Mouse (Mus musculus) neural tube, embryonic 10.5 days (tissue): ENCODE data around the gene Hnrnpc.
"Not testable (repeated sequence)": the region's sequence is repeated elsewhere in the genome, so short reads cannot be mapped to it uniquely, and the experiment has no call there.

Experiments used
- DNase-seq: peaks from one replicate; pipeline ENCODE4 v3.0.0-alpha.2; 2017; ENCODE audit warnings: low spot score; ENCODE audit errors: extremely low spot score

Gene Hnrnpc

GRCm38 (mm10) chr14:52104677-52105285 lies 953 bp upstream of the Hnrnpc start:
- DNase-seq: no peak

- DNase-seq: no peak
Observed at GRCm38 (mm10) chr14:52103474-52103855, 363 bp downstream of the Hnrnpc start.

DNA sequence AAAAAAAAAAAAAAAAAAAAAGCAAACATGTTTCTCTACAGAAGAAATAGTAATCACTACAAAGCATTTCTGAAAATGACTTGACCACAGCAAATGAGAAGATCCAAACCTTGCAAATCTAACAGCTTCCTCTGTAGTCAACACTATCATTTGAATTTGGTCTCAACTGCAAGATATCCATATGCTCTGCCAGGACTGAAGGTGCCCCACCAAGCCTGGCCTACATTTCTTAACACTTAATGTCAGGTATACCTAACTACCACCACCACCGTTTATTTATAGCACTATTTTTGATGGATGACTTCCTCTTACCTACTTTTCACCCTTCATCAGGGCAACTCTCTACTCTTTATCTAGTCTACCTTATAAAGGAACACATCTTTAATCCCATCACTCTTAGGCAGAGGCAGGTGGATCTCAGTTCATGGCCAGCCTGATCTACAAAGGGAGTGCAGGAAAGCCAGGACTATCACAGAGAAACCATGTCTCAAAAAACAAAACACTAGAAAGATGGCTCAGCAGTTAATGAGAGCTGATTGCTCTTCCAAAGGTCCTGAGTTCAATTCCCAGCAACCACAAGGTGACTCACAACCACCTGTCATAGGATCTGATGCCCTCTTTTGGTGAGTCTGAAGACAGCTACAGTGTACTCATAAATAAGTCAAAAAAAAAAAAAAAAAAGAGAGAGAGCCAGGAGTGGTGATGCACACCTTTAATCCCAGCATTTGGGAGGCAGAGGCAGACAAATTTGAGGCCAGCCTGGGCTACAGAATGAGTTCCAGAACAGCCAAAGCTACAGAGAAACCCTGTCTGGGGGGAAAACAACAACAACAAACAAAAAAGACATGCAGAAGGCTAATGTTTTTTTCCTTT lies 2.3 kb downstream of the Hnrnpc start:
- no peak for DNase-seq

GRCm38 (mm10) chr14:52100170-52100960 lies 3.5 kb downstream of the Hnrnpc start:
- DNase-seq: no peak

GRCm38 (mm10) chr14:52099563-52099962 lies 4.3 kb downstream of the Hnrnpc start:
- DNase-seq: no peak

DNA sequence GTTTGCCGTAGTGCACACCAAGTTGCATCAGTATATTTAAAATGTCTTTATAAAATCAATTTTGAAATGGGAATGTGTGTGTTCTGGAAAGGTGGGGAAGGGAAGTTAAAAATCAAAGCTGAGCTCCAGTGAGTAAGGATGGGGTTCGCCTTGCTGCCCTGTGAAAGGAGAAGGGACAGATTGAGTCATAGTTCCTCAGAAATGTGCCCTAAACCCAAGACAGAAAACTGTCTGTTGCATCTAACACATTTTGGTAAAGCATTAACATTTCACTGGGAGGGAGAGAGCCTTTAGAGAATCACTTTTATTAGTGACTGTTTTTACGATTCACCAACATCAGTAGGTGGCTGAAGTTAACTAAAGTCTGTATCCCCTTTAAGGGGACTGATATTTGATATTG lies 5.4 kb downstream of the Hnrnpc start:
- not testable (repeated sequence) for DNase-seq

- not testable (repeated sequence) for DNase-seq
Observed at GRCm38 (mm10) chr14:52097191-52097590, 6.6 kb downstream of the Hnrnpc start.

DNA sequence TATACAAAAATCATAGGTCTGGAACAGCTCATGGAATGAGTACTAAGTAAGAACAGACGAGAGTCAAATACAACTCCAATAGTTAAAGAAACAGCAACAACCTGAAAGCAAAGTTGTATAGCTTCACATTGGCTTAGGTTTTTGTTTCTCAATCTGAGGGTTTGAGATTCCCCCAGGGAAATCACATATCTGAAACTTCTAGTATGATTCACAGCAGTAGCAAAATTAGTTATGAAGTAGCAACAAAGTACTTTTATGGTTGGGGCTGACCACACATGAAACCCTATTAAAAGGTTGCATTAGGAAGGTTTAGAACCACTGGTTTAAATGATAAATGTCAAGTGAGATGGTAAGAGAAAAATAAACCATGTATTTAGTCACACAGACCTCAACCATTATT lies 9.3 kb downstream of the Hnrnpc start:
- DNase-seq: no peak

GRCm38 (mm10) chr14:52083083-52083482 lies 20.7 kb downstream of the Hnrnpc start:
- DNase-seq: no peak

GRCm38 (mm10) chr14:52071599-52072137 lies 32.2 kb downstream of the Hnrnpc start:
- DNase-seq: no peak

GRCm38 (mm10) chr14:52066135-52066534 lies 37.7 kb downstream of the Hnrnpc start:
- DNase-seq: no peak

DNA sequence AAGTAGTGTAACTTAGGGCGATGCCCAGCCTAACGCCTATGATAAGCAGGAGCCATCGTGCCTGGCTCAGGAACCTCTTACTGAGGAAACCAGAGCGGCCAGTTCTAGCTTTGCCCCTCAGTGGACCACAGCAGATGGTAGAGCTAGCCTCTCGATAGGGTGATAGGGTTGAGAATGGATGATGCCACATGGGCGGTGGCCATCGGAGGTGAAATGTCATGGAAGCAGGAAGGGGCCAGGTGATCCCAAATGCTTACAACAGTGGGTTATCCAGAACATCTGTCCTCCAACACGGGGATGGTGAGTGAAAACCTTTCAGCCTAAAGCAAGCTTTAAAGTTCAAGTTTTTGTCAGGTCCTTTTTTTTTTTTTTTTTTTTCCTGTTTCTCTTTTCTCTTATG lies 42.0 kb downstream of the Hnrnpc start:
- no peak for DNase-seq

DNA sequence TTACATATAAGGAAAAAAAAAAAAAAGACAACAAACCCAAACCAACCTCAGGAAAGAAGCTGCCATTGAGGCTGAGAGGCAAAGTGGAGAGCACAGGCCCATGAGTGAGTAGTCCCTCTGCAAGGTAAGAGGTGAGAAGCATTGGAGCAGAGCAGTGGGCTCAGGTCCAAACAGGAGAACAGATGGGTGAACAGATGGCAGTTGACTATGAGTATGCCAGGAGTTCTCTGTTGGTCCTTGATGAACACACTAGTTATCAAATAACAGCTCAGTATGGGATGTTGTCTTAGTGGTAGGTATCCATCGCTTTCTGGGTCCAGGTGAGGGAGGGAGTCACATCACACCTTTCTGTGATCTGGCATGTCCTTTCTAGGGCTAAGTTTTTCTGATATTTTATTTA lies 43.0 kb downstream of the Hnrnpc start:
- no peak for DNase-seq

DNA sequence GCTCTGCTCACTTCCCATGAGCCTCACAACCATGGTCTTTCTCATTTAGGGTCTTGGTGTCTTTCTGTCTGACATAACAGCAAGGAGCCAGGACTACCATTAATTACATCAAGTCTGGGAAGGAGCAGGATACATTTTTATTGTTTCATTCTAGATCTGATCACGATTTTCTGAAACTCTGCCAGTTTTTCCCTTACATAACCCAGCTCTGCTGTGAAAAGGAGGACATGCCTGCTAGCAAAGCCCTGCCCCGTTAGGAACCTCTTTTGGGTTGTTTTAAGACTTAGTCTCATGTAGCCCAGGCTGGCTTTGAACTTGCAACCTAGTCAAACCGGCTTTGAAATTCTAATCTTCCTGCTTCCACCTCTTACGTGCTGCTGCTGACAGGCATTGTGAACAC lies 43.8 kb downstream of the Hnrnpc start:
- DNase-seq: no peak

DNA sequence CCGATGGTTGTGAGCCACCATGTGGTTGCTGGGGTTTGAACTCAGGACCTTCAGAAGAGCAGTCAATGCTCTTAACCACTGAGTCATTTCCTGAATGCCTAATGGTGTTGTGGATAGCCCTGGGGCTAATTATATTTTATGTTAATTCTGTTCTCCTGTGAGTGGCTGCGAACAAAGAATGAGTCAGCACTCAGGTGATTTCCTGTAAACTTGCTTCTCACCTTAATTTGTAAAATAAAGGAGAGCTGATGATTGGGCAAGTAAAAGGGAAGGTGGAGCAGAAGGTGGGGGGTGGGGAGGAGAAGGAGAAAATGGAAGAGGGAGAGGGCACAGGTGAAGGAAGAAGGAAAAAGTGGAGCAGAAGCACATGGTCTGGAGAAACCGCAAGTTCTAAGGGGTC lies 51.1 kb downstream of the Hnrnpc start:
- not testable (repeated sequence) for DNase-seq

- DNase-seq: no peak
Observed at GRCm38 (mm10) chr14:52045966-52046565, 57.8 kb downstream of the Hnrnpc start.

DNA sequence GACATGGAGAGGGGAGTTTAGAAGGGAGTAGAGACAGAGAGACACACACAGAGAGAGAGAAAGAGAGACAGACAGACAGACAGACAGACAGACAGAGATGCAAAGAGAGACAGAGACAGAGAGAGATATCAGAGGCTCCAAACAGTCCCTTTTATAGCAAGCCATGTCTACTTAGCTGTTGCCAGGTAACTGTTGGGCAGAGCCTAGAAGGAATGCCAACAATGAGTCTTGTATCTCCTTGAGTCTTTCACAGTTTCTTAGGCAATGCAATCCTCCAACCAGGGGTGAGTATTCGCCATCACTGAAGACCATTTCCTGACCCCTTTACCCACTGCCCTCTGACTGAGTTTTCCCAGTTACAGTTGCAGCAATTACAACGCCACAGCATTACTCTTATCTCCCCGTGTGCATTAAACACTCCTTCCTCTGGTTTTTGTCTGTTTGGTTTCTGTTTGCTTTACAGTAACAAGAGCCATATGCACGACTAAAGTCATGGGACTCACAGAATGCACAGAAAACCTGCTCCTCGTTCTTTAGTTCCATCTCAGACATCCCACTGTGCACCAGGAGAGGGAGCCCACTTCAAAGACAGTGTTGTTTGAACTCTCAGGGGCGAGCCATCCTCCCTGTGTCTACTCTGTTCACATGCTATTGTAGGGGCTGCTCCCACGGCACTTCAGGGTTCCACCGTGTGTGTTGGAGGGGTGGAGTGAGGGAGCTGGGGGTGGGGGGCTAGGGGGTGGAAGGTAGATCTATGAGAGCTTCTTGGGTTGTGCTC lies 58.7 kb downstream of the Hnrnpc start:
- DNase-seq: peak; percentile 30

GRCm38 (mm10) chr14:52043446-52043845 lies 60.4 kb downstream of the Hnrnpc start:
- DNase-seq: no peak

GRCm38 (mm10) chr14:52042359-52042758 lies 61.5 kb downstream of the Hnrnpc start, which contains the start of gene Olfr221:
Olfr221 (minus strand) TSS chr14:52042459.
- not testable (repeated sequence) for DNase-seq

DNA sequence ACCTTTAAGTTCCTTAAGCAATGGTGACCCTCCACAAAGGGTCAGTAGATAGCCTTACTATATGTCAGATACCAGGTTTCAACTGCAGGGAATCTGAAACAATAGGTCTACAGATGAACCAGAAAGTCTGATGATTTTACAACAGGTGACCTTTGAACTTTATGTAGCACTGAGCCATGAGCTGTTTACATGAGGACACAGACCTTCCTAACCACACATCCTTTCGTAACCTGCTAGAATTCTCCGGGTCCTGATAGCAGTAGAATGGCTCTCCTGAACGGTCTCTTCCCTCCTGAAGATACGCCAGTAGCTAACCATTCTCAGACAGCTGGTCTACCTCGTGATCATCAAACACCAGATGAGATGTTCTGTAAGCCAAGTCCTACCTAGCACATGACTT lies 64.5 kb downstream of the Hnrnpc start:
- DNase-seq: no peak

DNA sequence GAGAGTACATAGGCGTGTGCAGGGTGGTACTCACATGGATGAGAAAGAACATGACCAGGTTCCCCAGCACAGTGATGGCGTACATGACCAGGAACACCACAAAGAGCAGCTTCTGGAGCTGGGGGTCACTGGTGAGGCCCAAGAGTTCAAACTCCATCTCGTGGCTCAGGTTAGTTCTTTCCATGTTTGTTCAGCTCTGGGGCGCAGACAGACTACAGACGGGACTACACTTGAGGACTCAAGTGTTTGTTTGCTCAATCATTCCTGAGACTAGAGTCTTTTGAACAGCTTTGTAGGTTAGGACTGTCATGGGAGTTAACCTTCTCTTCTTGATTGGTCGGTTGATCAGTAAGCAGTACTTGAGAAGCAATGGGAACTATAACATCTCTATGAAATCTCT lies 67.9 kb downstream of the Hnrnpc start:
- no peak for DNase-seq
